Mouse (Mus musculus) bone marrow macrophage, adult 2 months (primary cell): ENCODE results near the gene Smcp.

ENCODE experiments used
- CTCF ChIP-seq: IDR thresholded peaks from 2 replicates; pipeline ENCODE4 v1.5.1; 2012; ENCODE audit warnings: low read depth, mild to moderate bottlenecking, low read length, moderate library complexity
- POLR2A ChIP-seq: IDR thresholded peaks from 2 replicates; pipeline ENCODE4 v1.6.1; 2012; ENCODE audit warnings: mild to moderate bottlenecking, low read depth, low read length, borderline replicate concordance

DNA sequence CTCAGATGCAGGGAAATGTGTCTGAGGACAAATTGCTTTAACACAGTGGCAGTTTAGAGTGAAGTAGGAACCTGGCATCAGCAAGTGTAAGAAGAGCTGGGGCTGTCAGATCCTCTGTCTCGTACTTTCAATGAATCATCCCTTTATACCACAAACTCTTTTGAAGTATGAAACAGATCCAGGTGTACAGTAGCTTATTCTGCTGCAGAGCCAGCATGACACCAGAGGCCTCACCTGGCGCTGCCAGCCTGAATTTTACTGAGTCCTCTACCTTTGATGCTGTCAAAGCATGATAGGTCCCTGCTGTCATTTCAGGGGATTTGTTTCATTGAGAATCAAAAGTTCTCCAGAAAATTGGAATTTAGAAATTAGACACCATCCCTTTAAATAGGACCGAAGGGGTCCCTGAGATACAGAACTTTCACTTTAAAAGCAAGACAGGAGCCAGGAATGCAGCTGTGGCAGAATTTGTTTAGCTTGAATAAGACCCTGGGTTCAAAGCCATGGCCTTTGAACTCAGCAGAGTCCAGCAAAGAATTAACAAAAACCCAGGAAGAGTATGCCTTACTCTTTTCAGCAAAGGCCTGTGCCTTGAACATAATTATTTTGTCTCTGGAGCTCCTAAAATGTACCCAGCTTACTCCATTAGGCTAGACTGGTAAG, 5.5 kb downstream of the Smcp start:
- TF ChIP-seq CTCF (no peak), POLR2A (no peak)
